Mouse (Mus musculus) erythroblast, embryonic 14.5 days (primary cell): ENCODE measurements around the gene Glra1. TPM values are rescaled to one million over a fixed set of nuclear protein-coding genes. Genes with fewer than 3 reads are reported as not detected.
"Not testable (repeated sequence)": the region's sequence is repeated elsewhere in the genome, so short reads cannot be mapped to it uniquely, and the experiment has no call there.

ENCODE experiments used
- H3K27me3 ChIP-seq: 2 replicates; pipeline ENCODE4 v1.6.1; 2012; ENCODE audit warnings: inconsistent platforms; ENCODE audit not compliant: control insufficient read depth
- H3K36me3 ChIP-seq: 2 replicates; pipeline ENCODE4 v1.6.1; 2012; ENCODE audit warnings: mild to moderate bottlenecking, inconsistent platforms; ENCODE audit not compliant: control insufficient read depth
- H3K4me1 ChIP-seq: 2 replicates; pipeline ENCODE4 v1.6.1; 2012; ENCODE audit warnings: inconsistent platforms; ENCODE audit not compliant: control insufficient read depth
- H3K4me3 ChIP-seq: replicated peaks from 2 replicates; pipeline ENCODE3; 2012; ENCODE audit warnings: moderate library complexity, mild to moderate bottlenecking, inconsistent platforms
- H3K9me3 ChIP-seq: 2 replicates; pipeline ENCODE4 v1.6.1; 2012; ENCODE audit warnings: low read length, inconsistent platforms, mixed read lengths; ENCODE audit not compliant: control insufficient read depth
- GATA1 ChIP-seq: IDR thresholded peaks from 2 replicates; pipeline ENCODE4 v1.6.1; 2012; ENCODE audit warnings: low read length, inconsistent platforms, mixed read lengths
- TAL1 ChIP-seq: IDR thresholded peaks from 3 replicates; pipeline ENCODE4 v1.6.1; 2012; ENCODE audit warnings: low read length, inconsistent platforms, mixed read lengths
- polyA plus RNA-seq: library from polyadenylated mRNA; stranded (reverse); fragments of >175 nt; gene quantifications from 2 replicates; pipeline ENCODE4 v1.2.3, GENCODE M21; 2012

Gene Glra1
- polyA plus RNA-seq, result not detected in 2 replicates

- TF ChIP-seq TAL1 (no peak), GATA1 (no peak)
- H3K4me3 ChIP-seq, result no peak within 1 kb of the TSS
- no peaks in the 10 kb centered on the region for H3K9me3 ChIP-seq
- peaks cover 18% of the 10 kb centered on the region for H3K27me3 ChIP-seq
- no peaks in the 10 kb centered on the region for H3K4me1 ChIP-seq
- H3K36me3 ChIP-seq, result no peaks in the 10 kb centered on the region
Observed at GRCm38 (mm10) chr11:55607808-55608523, at the start of gene Glra1. TSS of gene Glra1 (minus strand) at chr11:55608198.

- no peaks in the 10 kb centered on the region for H3K9me3 ChIP-seq
- H3K36me3 ChIP-seq, result no peaks in the 10 kb centered on the region
- H3K4me1 ChIP-seq, result no peaks in the 10 kb centered on the region
- no peaks in the 10 kb centered on the region for H3K27me3 ChIP-seq
- no peak overlapping the region for H3K4me3 ChIP-seq
- no peak for TF ChIP-seq GATA1
- TF ChIP-seq TAL1, result no peak
Observed at GRCm38 (mm10) chr11:55636961-55637360, 29.0 kb upstream of the Glra1 start.

GRCm38 (mm10) chr11:55633901-55634300 lies 25.9 kb upstream of the Glra1 start:
- no peaks in the 10 kb centered on the region for H3K9me3 ChIP-seq
- H3K4me3 ChIP-seq, result no peak overlapping the region
- TF ChIP-seq TAL1 (no peak), GATA1 (no peak)
- H3K27me3 ChIP-seq, result no peaks in the 10 kb centered on the region
- H3K4me1 ChIP-seq, result no peaks in the 10 kb centered on the region
- no peaks in the 10 kb centered on the region for H3K36me3 ChIP-seq

- not testable (repeated sequence) for H3K4me3 ChIP-seq, H3K4me1 ChIP-seq, H3K36me3 ChIP-seq, H3K27me3 ChIP-seq, H3K9me3 ChIP-seq
Observed at GRCm38 (mm10) chr11:55614631-55615030, 6.6 kb upstream of the Glra1 start.

GRCm38 (mm10) chr11:55608524-55608920 lies 524 bp upstream of the Glra1 start:
- no peaks in the 10 kb centered on the region for H3K36me3 ChIP-seq
- TF ChIP-seq TAL1 (no peak), GATA1 (no peak)
- no peak overlapping the region for H3K4me3 ChIP-seq
- H3K9me3 ChIP-seq, result no peaks in the 10 kb centered on the region
- peaks cover 18% of the 10 kb centered on the region for H3K27me3 ChIP-seq
- H3K4me1 ChIP-seq, result no peaks in the 10 kb centered on the region

- Histone ChIP-seq H3K9me3 (no peaks in the 10 kb centered on the region), H3K4me1 (no peaks in the 10 kb centered on the region), H3K36me3 (no peaks in the 10 kb centered on the region), H3K4me3 (no peak overlapping the region), H3K27me3 (peaks cover 18% of the 10 kb centered on the region)
- TF ChIP-seq GATA1 (no peak), TAL1 (no peak)
Observed at GRCm38 (mm10) chr11:55607066-55607807, 761 bp downstream of the Glra1 start.

- Histone ChIP-seq H3K27me3 (no peaks in the 10 kb centered on the region), H3K9me3 (no peaks in the 10 kb centered on the region), H3K36me3 (no peaks in the 10 kb centered on the region), H3K4me1 (no peaks in the 10 kb centered on the region), H3K4me3 (no peak overlapping the region)
- TF ChIP-seq TAL1 (no peak), GATA1 (no peak)
Observed at GRCm38 (mm10) chr11:55601447-55602065, 6.4 kb downstream of the Glra1 start.

- Histone ChIP-seq H3K36me3 (no peaks in the 10 kb centered on the region), H3K9me3 (no peaks in the 10 kb centered on the region), H3K4me3 (no peak overlapping the region), H3K27me3 (no peaks in the 10 kb centered on the region), H3K4me1 (no peaks in the 10 kb centered on the region)
- no peak for TF ChIP-seq GATA1
- no peak for TF ChIP-seq TAL1
Observed at GRCm38 (mm10) chr11:55595726-55596125, 12.3 kb downstream of the Glra1 start.

- no peaks in the 10 kb centered on the region for H3K36me3 ChIP-seq
- H3K9me3 ChIP-seq, result no peaks in the 10 kb centered on the region
- no peaks in the 10 kb centered on the region for H3K4me1 ChIP-seq
- H3K4me3 ChIP-seq, result no peak overlapping the region
- TF ChIP-seq GATA1 (no peak), TAL1 (no peak)
- H3K27me3 ChIP-seq, result no peaks in the 10 kb centered on the region
Observed at GRCm38 (mm10) chr11:55594411-55594810, 13.6 kb downstream of the Glra1 start.
